Mouse (Mus musculus) hindbrain, embryonic 12.5 days (tissue): Measurements from ENCODE around the gene Habp4. TPM values are rescaled to one million over a fixed set of nuclear protein-coding genes. Genes with fewer than 3 reads are reported as not detected.

Experiments
- ATAC-seq: fragments of 200-750 bp; cut with Nextera tagmentation; 2 replicates; pipeline ENCODE4 v1.8.0; 2017; ENCODE audit warnings: moderate TSS enrichment; ENCODE audit not compliant: low FRiP score
- H3K27ac ChIP-seq: fragments of 300-500 bp; sonication (generic); 2 replicates; pipeline ENCODE4 v1.5.1; 2016; ENCODE audit warnings: mild to moderate bottlenecking
- H3K27me3 ChIP-seq: fragments of 300-500 bp; sonication (generic); 2 replicates; pipeline ENCODE4 v1.6.1; 2016; ENCODE audit warnings: mild to moderate bottlenecking
- H3K36me3 ChIP-seq: fragments of 300-500 bp; sonication (generic); 2 replicates; pipeline ENCODE4 v1.6.1; 2016; ENCODE audit warnings: mild to moderate bottlenecking
- H3K4me1 ChIP-seq: fragments of 300-500 bp; sonication (generic); 2 replicates; pipeline ENCODE4 v1.6.1; 2016
- H3K4me2 ChIP-seq: fragments of 300-500 bp; sonication (generic); replicated peaks from 2 replicates; pipeline ENCODE4 v1.6.1; 2016; ENCODE audit warnings: mild to moderate bottlenecking
- H3K4me3 ChIP-seq: fragments of 300-500 bp; sonication (generic); 2 replicates; pipeline ENCODE4 v1.5.1; 2016; ENCODE audit warnings: mild to moderate bottlenecking
- H3K9ac ChIP-seq: fragments of 300-500 bp; sonication (generic); 2 replicates; pipeline ENCODE4 v1.6.1; 2016; ENCODE audit warnings: mild to moderate bottlenecking, moderate library complexity
- H3K9me3 ChIP-seq: fragments of 300-500 bp; sonication (generic); replicated peaks from 2 replicates; pipeline ENCODE4 v1.6.1; 2016; ENCODE audit warnings: mild to moderate bottlenecking
- WGBS: fragments of 180-500 bp; shearing (Covaris S2); methylation state at CpG from one replicate; pipeline ENCODE4 v1.1.7; 2016; 5-methylcytosine and 5-hydroxymethylcytosine counted together
- polyA plus RNA-seq: library from polyadenylated mRNA; unstranded; fragments of >200 nt; fragmentation: Nextera tagmentation; extraction: Ambion mirVana; gene quantifications from 2 replicates; pipeline ENCODE4 v1.2.1, GENCODE M21; 2016

The Habp4 gene
- polyA plus RNA-seq, 1 experiment from 2014 or later: 38.0 TPM

DNA sequence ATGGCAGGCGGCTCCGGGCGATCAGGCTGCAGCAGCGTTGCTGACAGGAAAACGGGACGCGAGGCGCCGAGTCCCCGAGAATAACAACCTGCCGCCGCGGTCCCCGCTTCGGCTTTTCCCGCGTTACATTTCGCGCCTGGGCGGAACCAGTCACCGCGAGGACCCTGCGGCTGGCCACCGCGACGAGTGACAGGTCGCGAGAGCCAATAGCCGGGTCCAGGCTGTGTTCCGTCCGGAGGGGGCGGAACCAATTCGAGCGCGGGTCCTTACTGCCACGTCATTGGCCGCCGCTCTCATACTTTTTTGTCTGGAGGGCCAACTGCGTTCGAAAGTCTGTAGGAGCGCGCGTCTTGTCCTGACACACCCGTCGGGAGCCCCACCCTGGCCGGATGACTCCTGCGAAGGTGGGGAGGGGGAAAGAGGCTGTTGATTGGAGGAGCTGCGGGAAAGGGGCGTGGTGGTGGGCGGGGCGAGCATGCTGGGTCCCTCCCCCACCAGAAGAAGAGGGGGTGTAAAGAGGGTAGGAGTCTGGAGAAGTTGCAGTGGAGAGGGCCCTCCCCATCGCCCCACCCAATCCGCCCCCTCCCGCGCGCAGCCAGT lies 8.4 kb upstream of the Habp4 start, which contains the start of gene Zfp367:
TSS of gene Zfp367 (minus strand) at position 120 of the 600 bp plus-strand sequence.
- H3K27me3 ChIP-seq: no peaks in the 10 kb centered on the region
- H3K36me3 ChIP-seq: no peaks in the 10 kb centered on the region
- ATAC-seq: peak; percentile 98
- H3K4me1 ChIP-seq: peaks cover 21% of the 10 kb centered on the region
- H3K4me2 ChIP-seq: peak within 1 kb of the TSS; percentile 77
- H3K9me3 ChIP-seq: no peaks in the 10 kb centered on the region
- WGBS: under 1% methylated on average over 54 of the region's 56 CpGs
- peak within 1 kb of the TSS; percentile 80 for H3K9ac ChIP-seq
- peak within 1 kb of the TSS; percentile 76 for H3K27ac ChIP-seq
- peak within 1 kb of the TSS; percentile 93 for H3K4me3 ChIP-seq

- peak overlapping the region; percentile 93 for H3K4me3 ChIP-seq
- no peaks in the 10 kb centered on the region for H3K27me3 ChIP-seq
- H3K9me3 ChIP-seq: no peaks in the 10 kb centered on the region
- H3K4me1 ChIP-seq: peaks cover 21% of the 10 kb centered on the region
- peak overlapping the region; percentile 41 for H3K9ac ChIP-seq
- H3K36me3 ChIP-seq: no peaks in the 10 kb centered on the region
- peak overlapping the region; percentile 23; the same call in 1 of the 2 replicates for H3K27ac ChIP-seq
- ATAC-seq: peak; percentile 41
- H3K4me2 ChIP-seq: peak overlapping the region; percentile 77
- 0% methylated on average over 18 of the region's 18 CpGs for WGBS
Observed at GRCm38 (mm10) chr13:64153751-64154267, 7.8 kb upstream of the Habp4 start.

DNA sequence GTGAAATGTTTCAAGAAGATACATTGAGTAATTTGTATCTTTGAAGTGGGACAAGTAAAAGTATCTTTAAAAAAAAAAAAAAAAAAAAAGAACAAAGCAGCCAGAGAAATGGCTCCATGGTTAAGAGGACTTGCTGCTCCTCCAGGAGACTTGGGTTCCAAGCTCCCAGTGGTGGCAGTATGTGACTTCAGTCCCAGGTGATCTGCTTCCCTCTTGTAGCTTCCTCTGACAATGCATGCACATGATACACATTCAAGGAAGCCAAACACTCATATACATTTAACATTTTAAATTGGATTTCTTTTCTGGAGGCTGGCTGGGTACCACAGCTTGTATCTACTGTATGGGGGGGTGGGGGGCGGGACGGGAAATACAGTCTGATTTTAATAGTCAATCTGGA lies 7.0 kb upstream of the Habp4 start:
- no peak overlapping the region for H3K9ac ChIP-seq
- H3K27me3 ChIP-seq: no peaks in the 10 kb centered on the region
- WGBS: 69% methylated on average over 2 of the region's 2 CpGs
- peaks cover 21% of the 10 kb centered on the region for H3K4me1 ChIP-seq
- no peak overlapping the region for H3K4me3 ChIP-seq
- no peak overlapping the region for H3K4me2 ChIP-seq
- no peaks in the 10 kb centered on the region for H3K36me3 ChIP-seq
- no peak for ATAC-seq
- no peak overlapping the region for H3K27ac ChIP-seq
- H3K9me3 ChIP-seq: no peaks in the 10 kb centered on the region

DNA sequence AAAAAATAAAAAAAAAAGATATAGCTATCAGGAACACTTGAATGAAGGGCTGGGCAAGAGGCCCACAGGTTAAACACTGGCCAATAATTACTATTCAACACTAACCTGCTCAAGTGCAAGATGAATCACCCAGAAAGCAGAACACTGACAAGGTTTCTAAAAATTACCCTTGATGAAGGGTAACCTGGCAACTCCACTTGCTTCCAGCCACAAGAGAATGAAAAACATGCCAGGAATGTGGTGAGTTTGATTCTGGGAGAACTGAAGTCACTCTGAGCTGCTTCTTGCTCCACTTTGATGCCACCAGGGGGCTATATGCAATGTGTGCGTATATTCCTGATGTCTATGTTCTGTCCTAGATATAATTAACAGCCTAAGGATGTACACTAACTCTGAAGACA lies 6.5 kb upstream of the Habp4 start:
- no peak for ATAC-seq
- Histone ChIP-seq H3K9ac (no peak overlapping the region), H3K4me2 (no peak overlapping the region), H3K27ac (no peak overlapping the region), H3K4me1 (peaks cover 19% of the 10 kb centered on the region), H3K9me3 (no peaks in the 10 kb centered on the region), H3K27me3 (peaks cover 5% of the 10 kb centered on the region; the same call in 1 of the 2 replicates), H3K36me3 (no peaks in the 10 kb centered on the region), H3K4me3 (no peak overlapping the region)
- 12% methylated on average over 1 of the region's 1 CpGs for WGBS

GRCm38 (mm10) chr13:64156966-64157365 lies 4.7 kb upstream of the Habp4 start:
- no peak for ATAC-seq
- H3K4me3 ChIP-seq: no peak overlapping the region
- peaks cover 5% of the 10 kb centered on the region; the same call in 1 of the 2 replicates for H3K27me3 ChIP-seq
- no peak overlapping the region for H3K4me2 ChIP-seq
- no peaks in the 10 kb centered on the region for H3K36me3 ChIP-seq
- peaks cover 7% of the 10 kb centered on the region for H3K4me1 ChIP-seq
- no peaks in the 10 kb centered on the region for H3K9me3 ChIP-seq
- no peak overlapping the region for H3K9ac ChIP-seq
- no peak overlapping the region for H3K27ac ChIP-seq

- Histone ChIP-seq H3K27me3 (peaks cover 9% of the 10 kb centered on the region; the same call in 1 of the 2 replicates), H3K9me3 (peaks cover 12% of the 10 kb centered on the region; the same call in 1 of the 2 replicates), H3K36me3 (0 out of 2 replicates have a peak, but pooled peaks cover 3% of the 10 kb centered on the region), H3K9ac (peak overlapping the region; percentile 87), H3K4me3 (peak overlapping the region; percentile 68), H3K4me1 (peaks cover 11% of the 10 kb centered on the region), H3K27ac (peak overlapping the region; percentile 90), H3K4me2 (peak overlapping the region; percentile 96)
- 1% methylated on average over 71 of the region's 71 CpGs for WGBS
- ATAC-seq: peak; percentile 43
Observed at GRCm38 (mm10) chr13:64161916-64162611, 440 bp downstream of the Habp4 start.

GRCm38 (mm10) chr13:64162626-64163025 lies 1.0 kb downstream of the Habp4 start:
- Histone ChIP-seq H3K36me3 (0 out of 2 replicates have a peak, but pooled peaks cover 6% of the 10 kb centered on the region), H3K27ac (no peak overlapping the region), H3K9me3 (peaks cover 16% of the 10 kb centered on the region), H3K4me1 (peaks cover 11% of the 10 kb centered on the region), H3K27me3 (peaks cover 9% of the 10 kb centered on the region; the same call in 1 of the 2 replicates), H3K4me3 (peak overlapping the region; percentile 68), H3K4me2 (peak overlapping the region; percentile 96), H3K9ac (peak overlapping the region; percentile 87)
- no peak; the same call in 1 of the 2 replicates for ATAC-seq
- under 1% methylated on average over 14 of the region's 14 CpGs for WGBS

DNA sequence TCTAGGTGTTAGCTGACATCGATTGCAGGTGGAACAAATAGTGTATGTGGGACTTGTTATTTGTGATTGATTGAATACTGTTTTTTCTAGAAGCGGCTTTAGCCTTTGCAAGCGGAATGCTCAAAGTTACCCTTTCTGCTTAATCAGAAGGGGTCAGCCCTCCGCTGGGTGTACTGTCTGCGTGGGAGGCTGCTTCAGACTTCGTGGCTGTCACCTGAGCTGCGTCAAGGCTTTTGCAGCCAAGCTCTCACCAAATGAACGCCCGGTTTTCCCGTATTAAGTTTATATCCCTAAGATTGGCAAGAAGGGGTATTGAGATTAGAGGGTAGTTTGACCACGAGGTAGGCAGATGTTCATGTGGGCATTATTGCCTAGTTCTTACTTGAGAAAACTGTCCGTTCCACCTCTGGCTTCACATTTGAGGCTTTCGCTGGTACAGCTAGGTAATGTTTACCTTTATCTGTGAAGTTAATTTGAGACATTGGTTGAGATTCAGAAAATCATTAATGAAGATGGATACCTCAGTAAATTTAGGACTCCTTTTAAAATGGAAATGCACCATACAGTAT lies 1.6 kb downstream of the Habp4 start:
- peaks cover 8% of the 10 kb centered on the region; the same call in 1 of the 2 replicates for H3K36me3 ChIP-seq
- H3K9me3 ChIP-seq: peaks cover 18% of the 10 kb centered on the region
- peak overlapping the region; percentile 96 for H3K4me2 ChIP-seq
- H3K9ac ChIP-seq: peak overlapping the region; percentile 87; the same call in 1 of the 2 replicates
- peaks cover 11% of the 10 kb centered on the region for H3K4me1 ChIP-seq
- H3K27me3 ChIP-seq: peaks cover 9% of the 10 kb centered on the region; the same call in 1 of the 2 replicates
- H3K4me3 ChIP-seq: peak overlapping the region; percentile 68
- no peak overlapping the region for H3K27ac ChIP-seq
- 25% methylated on average over 13 of the region's 13 CpGs for WGBS
- ATAC-seq: no peak

GRCm38 (mm10) chr13:64169746-64170145 lies 8.1 kb downstream of the Habp4 start:
- Histone ChIP-seq H3K4me3 (no peak overlapping the region), H3K36me3 (peaks cover 66% of the 10 kb centered on the region), H3K27ac (no peak overlapping the region)

DNA sequence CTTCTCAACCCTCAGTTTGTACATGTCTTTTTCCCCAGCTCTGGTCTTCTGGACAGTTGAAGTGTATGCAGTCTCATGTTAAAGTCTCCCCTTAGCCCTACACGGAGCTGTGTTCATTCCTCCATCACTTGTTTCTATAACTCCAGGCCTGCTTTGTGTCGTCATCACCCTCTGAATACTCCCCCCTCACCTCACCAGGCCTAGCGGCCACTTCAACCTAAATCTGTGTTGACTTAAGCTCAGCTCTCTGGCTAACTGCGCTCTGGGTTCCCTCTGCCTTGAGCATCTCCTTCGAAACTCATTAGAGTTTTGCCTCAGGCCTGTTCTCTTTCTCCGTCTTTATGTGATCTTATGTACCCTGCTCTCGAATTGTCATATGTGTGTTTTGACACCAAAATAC lies 16.4 kb downstream of the Habp4 start:
- ATAC-seq: no peak
- Histone ChIP-seq H3K4me3 (no peak overlapping the region), H3K36me3 (peaks cover 37% of the 10 kb centered on the region), H3K4me1 (no peaks in the 10 kb centered on the region), H3K27me3 (no peaks in the 10 kb centered on the region), H3K27ac (no peak overlapping the region), H3K9me3 (no peaks in the 10 kb centered on the region), H3K4me2 (no peak overlapping the region), H3K9ac (no peak overlapping the region)
- WGBS: 80% methylated on average over 7 of the region's 7 CpGs

More at GRCm38 (mm10) chr13:64169746-64170145, 8.1 kb downstream of the Habp4 start:
- H3K4me1 ChIP-seq: no peaks in the 10 kb centered on the region
- 97% methylated on average over 25 of the region's 25 CpGs for whole genome bisulfite sequencing
- H3K9me3 ChIP-seq: peaks cover 60% of the 10 kb centered on the region
- ATAC-seq: no peak
- H3K27me3 ChIP-seq: no peaks in the 10 kb centered on the region
- no peak overlapping the region for H3K4me2 ChIP-seq
- no peak overlapping the region for H3K9ac ChIP-seq

- no peaks in the 10 kb centered on the region for H3K4me1 ChIP-seq
- no peak overlapping the region for H3K9ac ChIP-seq
- H3K9me3 ChIP-seq: no peaks in the 10 kb centered on the region
- 0 out of 2 replicates have a peak overlapping the region, but pooled peaks have one; percentile 2 for H3K27ac ChIP-seq
- ATAC-seq: no peak
- no peak overlapping the region for H3K4me3 ChIP-seq
- no peaks in the 10 kb centered on the region for H3K27me3 ChIP-seq
- H3K4me2 ChIP-seq: no peak overlapping the region
- H3K36me3 ChIP-seq: peaks cover 38% of the 10 kb centered on the region
- 75% methylated on average over 13 of the region's 13 CpGs for WGBS
Observed at GRCm38 (mm10) chr13:64178746-64179652, 17.4 kb downstream of the Habp4 start.
